Mouse (Mus musculus): ENCODE data around the gene Dpp8. TPM values are rescaled to one million over a fixed set of nuclear protein-coding genes. Genes with fewer than 3 reads are reported as not detected.

Dpp8 gene
- polyA plus RNA-seq, 1 experiment from 2014 or later = 39.3 TPM

GRCm38 (mm10) chr9:65123552-65124168 lies 91.4 kb downstream of the Dpp8 start:
- no peaks in the 10 kb centered on the region for H3K9me3 ChIP-seq
- peak; percentile 65 for ATAC-seq (ENCODE audit: low FRiP score)
- no peak overlapping the region for H3K27ac ChIP-seq
- peak overlapping the region; percentile 87 for H3K4me2 ChIP-seq
- peaks cover 12% of the 10 kb centered on the region for H3K36me3 ChIP-seq
- H3K27me3 ChIP-seq = peaks cover 31% of the 10 kb centered on the region
- H3K4me3 ChIP-seq = peak overlapping the region; percentile 43
- H3K9ac ChIP-seq = peak overlapping the region; percentile 78
- peaks cover 13% of the 10 kb centered on the region for H3K4me1 ChIP-seq (replicated peaks)
- 3% methylated on average over 48 of the region's 48 CpGs for WGBS

- Histone ChIP-seq H3K4me3 (no peak overlapping the region), H3K27me3 (peaks cover 13% of the 10 kb centered on the region), H3K36me3 (peaks cover 23% of the 10 kb centered on the region), H3K4me2 (peak overlapping the region; percentile 21), H3K27ac (no peak overlapping the region), H3K4me1 (replicated peaks) (peaks cover 13% of the 10 kb centered on the region), H3K9me3 (no peaks in the 10 kb centered on the region), H3K9ac (no peak overlapping the region)
- 10% methylated on average over 25 of the region's 25 CpGs for WGBS
- no peak for ATAC-seq (ENCODE audit: low FRiP score)
These were observed 96.1 kb downstream of the Dpp8 start for GRCm38 (mm10) chr9:65128123-65128815.

GRCm38 (mm10) chr9:65131717-65132116 lies 99.5 kb downstream of the Dpp8 start:
- Histone ChIP-seq H3K27me3 (peaks cover 10% of the 10 kb centered on the region; the same call in 1 of the 2 replicates), H3K9ac (no peak overlapping the region), H3K9me3 (no peaks in the 10 kb centered on the region), H3K36me3 (peaks cover 30% of the 10 kb centered on the region), H3K27ac (no peak overlapping the region), H3K4me1 (replicated peaks) (peaks cover 29% of the 10 kb centered on the region), H3K4me3 (no peak overlapping the region), H3K4me2 (no peak overlapping the region)
- 86% methylated on average over 5 of the region's 5 CpGs for WGBS
- no peak for ATAC-seq (ENCODE audit: low FRiP score)

Other genes with a start within 250 kb of the Dpp8 start
- 9.4 and 10.0 TPM in 2 replicates for gene Dennd4a, start 221.1 kb upstream of the Dpp8 start, polyA plus RNA-seq (2015; fragmentation: Nextera tagmentation; extraction: Ambion mirVana)
- 0.05 and 0.10 TPM in 2 replicates for gene Slc24a1, start 80.8 kb upstream of the Dpp8 start, polyA plus RNA-seq (2015; fragmentation: Nextera tagmentation; extraction: Ambion mirVana)
- gene Ints14, start 71.5 kb upstream of the Dpp8 start, polyA plus RNA-seq (2015; fragmentation: Nextera tagmentation; extraction: Ambion mirVana) = 40.6 and 43.9 TPM in 2 replicates
- gene Hacd3, start 10.7 kb upstream of the Dpp8 start, polyA plus RNA-seq (2015; fragmentation: Nextera tagmentation; extraction: Ambion mirVana) = 202 and 206 TPM in 2 replicates
- gene Igdcc4, start 69.1 kb downstream of the Dpp8 start, polyA plus RNA-seq (2015; fragmentation: Nextera tagmentation; extraction: Ambion mirVana) = 9.7 TPM in 2 replicates
- gene Igdcc3, start 108.8 kb downstream of the Dpp8 start, polyA plus RNA-seq (2015; fragmentation: Nextera tagmentation; extraction: Ambion mirVana) = 13.8 and 15.5 TPM in 2 replicates
- 5.9 and 6.1 TPM in 2 replicates for gene Parp16, start 162.9 kb downstream of the Dpp8 start, polyA plus RNA-seq (2015; fragmentation: Nextera tagmentation; extraction: Ambion mirVana)
- 0.57 and 0.60 TPM in 2 replicates for gene Cilp, start 232.8 kb downstream of the Dpp8 start, polyA plus RNA-seq (2015; fragmentation: Nextera tagmentation; extraction: Ambion mirVana)

Data from hindbrain, embryonic 13.5 days (tissue).